Mouse (Mus musculus): Measurements from ENCODE around the gene Pltp.

GRCm38 (mm10) chr2:164882619-164883018 lies 25.1 kb upstream of the Pltp start:
- TF ChIP-seq EP300 (IDR thresholded peaks at IDR 0.05) = no peak
- no peak for TF ChIP-seq CTCF (IDR thresholded peaks at IDR 0.05)
